Mouse (Mus musculus): ENCODE data around the gene Chek2. TPM values are rescaled to one million over a fixed set of nuclear protein-coding genes. Genes with fewer than 3 reads are reported as not detected.

The Chek2 gene
- total and polyA plus RNA-seq, 3 experiments: 25.0 to 41.6 (median 27.6) TPM

DNA sequence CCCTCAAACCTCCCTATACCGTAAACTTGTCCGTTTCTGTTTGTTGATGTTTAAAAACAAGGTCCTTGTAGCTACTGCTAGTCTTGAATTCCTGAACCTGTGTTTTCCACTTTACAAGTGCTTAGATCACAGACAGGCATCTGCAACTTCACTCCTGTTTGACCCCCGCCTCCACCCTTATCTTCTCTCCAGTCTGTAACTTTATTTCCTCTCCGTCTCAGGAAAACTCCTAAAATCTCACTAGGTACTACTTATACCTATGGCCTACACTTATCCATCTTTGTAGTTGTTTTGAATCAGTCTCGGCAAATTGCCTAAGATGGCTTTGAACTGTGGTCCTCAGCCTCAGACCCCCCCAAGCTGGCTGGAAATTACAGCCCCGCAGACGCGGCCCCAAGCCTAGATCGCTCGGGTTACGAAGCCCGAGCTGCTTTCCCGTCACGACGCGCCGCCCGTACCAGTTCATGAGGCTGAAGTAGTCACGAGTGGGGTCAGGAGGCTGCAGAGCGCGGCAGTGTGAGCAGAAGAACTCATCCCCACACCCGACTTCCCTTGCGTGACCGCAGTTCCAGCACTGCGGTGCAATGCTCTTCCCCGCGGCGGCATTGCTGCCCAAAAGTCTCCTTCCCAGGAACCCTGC lies 621 bp upstream of the Chek2 start:
- Histone ChIP-seq H3K27ac (ENCODE audit: insufficient read depth, low read depth) (0 out of 2 replicates have a peak overlapping the region, but pooled peaks have one; percentile 20), H3K9ac (ENCODE audit: insufficient read depth, low read depth) (peak overlapping the region; percentile 83), H3K79me2 (replicated peaks; ENCODE audit: control insufficient read depth, extremely low read depth, insufficient read depth, poor library complexity, severe bottlenecking) (peaks cover 8% of the 10 kb centered on the region), H3K4me2 (ENCODE audit: insufficient read depth, low read depth, poor library complexity, severe bottlenecking) (peak overlapping the region; percentile 97), H3K27me3 (replicated peaks) (no peaks in the 10 kb centered on the region), H3K4me3 (replicated peaks in 1 of 3; ENCODE audit: low read depth in 2 of 3, low read length in 2 of 3, poor library complexity in 1 of 3) (peak overlapping the region; percentile 82 to 92 (median 90)), H3K4me1 (ENCODE audit: control insufficient read depth in 1 of 2, insufficient read depth in 2 of 2) (peaks cover 4 to 28% of the 10 kb centered on the region in 2 experiments), H3K36me3 (replicated peaks in 1 of 2; ENCODE audit: control insufficient read depth in 1 of 2, insufficient read depth in 1 of 2, low read length in 1 of 2) (peaks cover 9 to 47% of the 10 kb centered on the region in 2 experiments), H3K9me3 (replicated peaks; ENCODE audit: low read length) (no peaks in the 10 kb centered on the region)
- dilution Hi-C loops (cut with MboI; ENCODE audit: extremely low pct_ligation_motif_present, extremely low pct_unique_long_range_greater_than_20kb, low sequenced_read_pairs): no loop called here
- TF ChIP-seq ELF1 (IDR thresholded peaks at IDR 0.05; ENCODE audit: low read depth, low read length): no peak
- peak; percentile 48; the same call in 1 of the 2 replicates for TF ChIP-seq BHLHE40 (IDR thresholded peaks at IDR 0.05; ENCODE audit: low read depth, low read length)
- DNase-seq (ENCODE audit: extremely low read depth): peak; percentile 5
- in situ Hi-C loops (cut with MboI; ENCODE audit: low pct_ligation_motif_present, low pct_unique_long_range_greater_than_20kb, low sequenced_read_pairs): no loop called here

DNA sequence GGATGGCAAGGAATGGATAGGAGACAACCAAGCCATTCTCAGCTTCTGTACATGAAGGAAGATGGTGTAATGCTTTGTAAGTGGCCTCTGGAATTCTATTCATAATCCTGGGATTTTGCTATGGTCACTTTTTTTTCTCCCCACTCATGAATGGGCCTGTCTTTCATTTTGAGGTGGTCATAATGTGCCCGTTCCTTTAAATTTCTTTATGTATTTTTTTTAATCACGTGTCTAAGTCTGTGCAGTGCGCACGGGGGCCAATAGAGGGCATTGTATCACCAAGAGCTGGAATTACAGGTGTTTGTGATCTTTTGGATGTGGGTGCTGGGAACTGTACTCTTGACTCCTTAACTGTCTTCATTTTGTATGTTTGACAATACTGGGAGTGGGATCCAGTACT lies 686 bp downstream of the Chek2 start:
- no peaks in the 10 kb centered on the region for H3K9me3 ChIP-seq (replicated peaks; ENCODE audit: low read length)
- peak overlapping the region; percentile 96 for H3K9ac ChIP-seq (ENCODE audit: insufficient read depth, low read depth)
- dilution Hi-C loops (cut with MboI; ENCODE audit: extremely low pct_ligation_motif_present, extremely low pct_unique_long_range_greater_than_20kb, low sequenced_read_pairs) (no loop called here), in situ Hi-C loops (cut with MboI; ENCODE audit: low pct_ligation_motif_present, low pct_unique_long_range_greater_than_20kb, low sequenced_read_pairs) (no loop called here)
- peaks cover 18 to 49% of the 10 kb centered on the region in 2 experiments for H3K36me3 ChIP-seq (replicated peaks in 1 of 2; ENCODE audit: control insufficient read depth in 1 of 2, insufficient read depth in 1 of 2, low read length in 1 of 2)
- H3K4me1 ChIP-seq (ENCODE audit: control insufficient read depth in 1 of 2, insufficient read depth in 2 of 2): peaks cover 4 to 28% of the 10 kb centered on the region in 2 experiments
- peak overlapping the region; percentile 52 for H3K4me2 ChIP-seq (ENCODE audit: insufficient read depth, low read depth, poor library complexity, severe bottlenecking)
- DNase-seq (ENCODE audit: extremely low read depth): peak; percentile 73
- TF ChIP-seq MAZ (IDR thresholded peaks at IDR 0.05; ENCODE audit: low read depth, low read length) (no peak), RAD21 (IDR thresholded peaks at IDR 0.05; ENCODE audit: low read depth, low read length) (peak; percentile 38), MAFK (IDR thresholded peaks at IDR 0.05; ENCODE audit: insufficient replicate concordance, low read length) (0 out of 2 replicates have a peak, but pooled peaks have one; percentile 30), CTCF (conservative IDR thresholded peaks at IDR 0.05 in 1 of 2, IDR thresholded peaks at IDR 0.05 in 1 of 2; ENCODE audit: low read depth in 2 of 2, low read length in 2 of 2) (peak; percentile 25 to 72; a peak in 3 of 4 replicates), USF2 (conservative IDR thresholded peaks at IDR 0.05; ENCODE audit: low read depth, low read length) (peak; percentile 70), SIN3A (IDR thresholded peaks at IDR 0.05; ENCODE audit: low read length) (peak; percentile 76), BHLHE40 (IDR thresholded peaks at IDR 0.05; ENCODE audit: low read depth, low read length) (peak; percentile 91), USF1 (IDR thresholded peaks at IDR 0.05; ENCODE audit: low read depth, low read length) (peak; percentile 74), MXI1 (IDR thresholded peaks at IDR 0.05; ENCODE audit: low read depth, low read length) (peak; percentile 70; the same call in 1 of the 2 replicates), SMC3 (IDR thresholded peaks at IDR 0.05; ENCODE audit: low read depth, low read length) (peak; percentile 27), MYC (IDR thresholded peaks at IDR 0.05; ENCODE audit: low read depth, low read length) (peak; percentile 54; the same call in 1 of the 2 replicates), ZNF384 (IDR thresholded peaks at IDR 0.05; ENCODE audit: low read depth, low read length) (peak; percentile 73), CHD2 (IDR thresholded peaks at IDR 0.05; ENCODE audit: low read length) (no peak), MAX (IDR thresholded peaks at IDR 0.05; ENCODE audit: low read length) (peak; percentile 70; the same call in 1 of the 2 replicates), ELF1 (IDR thresholded peaks at IDR 0.05; ENCODE audit: low read depth, low read length) (no peak), TCF12 (IDR thresholded peaks at IDR 0.05; ENCODE audit: low read depth, low read length) (no peak)
- peak overlapping the region; percentile 82 to 96 (median 92) for H3K4me3 ChIP-seq (replicated peaks in 1 of 3; ENCODE audit: low read depth in 2 of 3, low read length in 2 of 3, poor library complexity in 1 of 3)
- H3K27me3 ChIP-seq (replicated peaks): no peaks in the 10 kb centered on the region
- H3K27ac ChIP-seq (ENCODE audit: insufficient read depth, low read depth): peak overlapping the region; percentile 89
- peaks cover 8% of the 10 kb centered on the region for H3K79me2 ChIP-seq (replicated peaks; ENCODE audit: control insufficient read depth, extremely low read depth, insufficient read depth, poor library complexity, severe bottlenecking)

All from CH12.LX (cell line).